Mouse (Mus musculus): ENCODE data around the gene Pde10a. TPM values are rescaled to one million over a fixed set of nuclear protein-coding genes. Genes with fewer than 3 reads are reported as not detected.

The Pde10a gene
- total and polyA plus RNA-seq, 3 experiments = 0.04 to 0.41 (median 0.21) TPM

DNA sequence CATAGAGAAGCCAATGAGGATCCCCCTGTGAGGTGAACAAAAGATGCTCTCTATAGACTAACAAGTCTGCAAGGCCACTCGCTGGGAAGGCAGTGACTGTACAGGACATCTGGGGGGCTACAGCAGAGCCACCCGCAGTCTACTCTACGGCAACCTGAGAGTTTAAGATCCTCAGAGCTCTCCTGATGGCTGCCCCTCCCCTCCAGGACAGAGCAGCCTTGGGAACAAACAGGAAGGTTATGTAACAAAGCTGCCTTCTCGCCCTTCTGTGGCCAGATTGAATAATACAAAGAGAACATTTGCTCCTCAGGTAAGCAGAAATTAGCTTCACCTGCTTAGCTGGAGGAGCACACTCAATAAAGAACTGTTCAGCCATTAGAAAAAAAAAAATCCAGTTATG is 7.4 kb downstream of the Pde10a start:
- no peak overlapping the region for H3K27ac ChIP-seq (ENCODE audit: insufficient read depth, low read depth)
- H3K36me3 ChIP-seq (replicated peaks in 1 of 2; ENCODE audit: control insufficient read depth in 1 of 2, insufficient read depth in 1 of 2, low read length in 1 of 2) = no peaks in the 10 kb centered on the region
- H3K4me2 ChIP-seq (ENCODE audit: insufficient read depth, low read depth, poor library complexity, severe bottlenecking) = no peak overlapping the region
- H3K9me3 ChIP-seq (replicated peaks; ENCODE audit: low read length) = no peaks in the 10 kb centered on the region
- H3K4me1 ChIP-seq (ENCODE audit: control insufficient read depth in 1 of 2, insufficient read depth in 2 of 2) = no peaks in the 10 kb centered on the region
- H3K79me2 ChIP-seq (replicated peaks; ENCODE audit: control insufficient read depth, extremely low read depth, insufficient read depth, poor library complexity, severe bottlenecking) = no peaks in the 10 kb centered on the region
- peaks cover 9% of the 10 kb centered on the region for H3K27me3 ChIP-seq (replicated peaks)
- DNase-seq (ENCODE audit: extremely low read depth) = no peak
- TF ChIP-seq MXI1 (IDR thresholded peaks at IDR 0.05; ENCODE audit: low read depth, low read length) = no peak
- no peak for TF ChIP-seq IRF4 (IDR thresholded peaks at IDR 0.05; ENCODE audit: low read depth, low read length)
- no peak for TF ChIP-seq POLR2AphosphoS2 (IDR thresholded peaks at IDR 0.05; ENCODE audit: low read depth, low read length)
- TF ChIP-seq RAD21 (IDR thresholded peaks at IDR 0.05; ENCODE audit: low read depth, low read length) = no peak
- no peak for TF ChIP-seq ZMIZ1 (IDR thresholded peaks at IDR 0.05; ENCODE audit: low read depth, low read length)
- TF ChIP-seq POLR2A (IDR thresholded peaks at IDR 0.05; ENCODE audit: low read depth, low read length) = no peak
- no peak for TF ChIP-seq PAX5 (IDR thresholded peaks at IDR 0.05; ENCODE audit: low read length)
- TF ChIP-seq CHD1 (IDR thresholded peaks at IDR 0.05; ENCODE audit: low read depth, low read length) = no peak
- no peak for TF ChIP-seq NELFE (IDR thresholded peaks at IDR 0.05; ENCODE audit: low read depth, low read length)
- TF ChIP-seq TBP (conservative IDR thresholded peaks at IDR 0.05; ENCODE audit: low read depth, low read length) = no peak
- dilution Hi-C loops (cut with MboI; ENCODE audit: extremely low pct_ligation_motif_present, extremely low pct_unique_long_range_greater_than_20kb, low sequenced_read_pairs) = no loop called here
- H3K4me3 ChIP-seq (replicated peaks in 1 of 3; ENCODE audit: low read depth in 2 of 3, low read length in 2 of 3, poor library complexity in 1 of 3) = no peak overlapping the region
- in situ Hi-C loops (cut with MboI; ENCODE audit: low pct_ligation_motif_present, low pct_unique_long_range_greater_than_20kb, low sequenced_read_pairs) = no loop called here
- H3K9ac ChIP-seq (ENCODE audit: insufficient read depth, low read depth) = no peak overlapping the region

DNA sequence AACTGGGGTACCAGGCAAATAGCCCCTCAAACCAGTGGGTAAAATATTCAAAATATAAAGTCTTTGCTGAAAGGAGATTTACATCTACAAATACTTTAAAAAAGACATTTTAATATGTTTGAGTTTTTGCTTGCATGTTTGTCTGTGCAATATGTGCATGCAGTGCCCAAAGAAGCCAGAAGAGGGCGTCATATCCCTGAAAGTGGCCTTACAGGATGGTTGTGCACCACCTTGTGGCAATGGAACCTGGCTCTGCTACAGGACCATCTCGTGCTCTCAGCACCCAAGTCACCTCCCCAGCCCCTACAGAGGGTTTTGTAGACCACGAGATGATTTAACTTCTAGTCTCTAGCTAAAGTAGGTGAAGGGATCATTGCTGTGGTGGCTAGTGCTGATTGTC is 8.7 kb downstream of the Pde10a start:
- no peak overlapping the region for H3K9ac ChIP-seq (ENCODE audit: insufficient read depth, low read depth)
- H3K27me3 ChIP-seq (replicated peaks) = peaks cover 7% of the 10 kb centered on the region
- H3K4me3 ChIP-seq (replicated peaks in 1 of 3; ENCODE audit: low read depth in 2 of 3, low read length in 2 of 3, poor library complexity in 1 of 3) = no peak overlapping the region
- dilution Hi-C loops (cut with MboI; ENCODE audit: extremely low pct_ligation_motif_present, extremely low pct_unique_long_range_greater_than_20kb, low sequenced_read_pairs) (no loop called here), in situ Hi-C loops (cut with MboI; ENCODE audit: low pct_ligation_motif_present, low pct_unique_long_range_greater_than_20kb, low sequenced_read_pairs) (no loop called here)
- no peak overlapping the region for H3K4me2 ChIP-seq (ENCODE audit: insufficient read depth, low read depth, poor library complexity, severe bottlenecking)
- H3K9me3 ChIP-seq (replicated peaks; ENCODE audit: low read length) = no peaks in the 10 kb centered on the region
- H3K27ac ChIP-seq (ENCODE audit: insufficient read depth, low read depth) = no peak overlapping the region
- H3K4me1 ChIP-seq (ENCODE audit: control insufficient read depth in 1 of 2, insufficient read depth in 2 of 2) = no peaks in the 10 kb centered on the region
- TF ChIP-seq TBP (conservative IDR thresholded peaks at IDR 0.05; ENCODE audit: low read depth, low read length) = no peak
- no peak for TF ChIP-seq TCF12 (IDR thresholded peaks at IDR 0.05; ENCODE audit: low read depth, low read length)
- no peak for TF ChIP-seq ZNF384 (IDR thresholded peaks at IDR 0.05; ENCODE audit: low read depth, low read length)
- TF ChIP-seq ZMIZ1 (IDR thresholded peaks at IDR 0.05; ENCODE audit: low read depth, low read length) = no peak
- no peak for TF ChIP-seq JUN (IDR thresholded peaks at IDR 0.05; ENCODE audit: insufficient read depth, low read depth, low read length)
- TF ChIP-seq CTCF (conservative IDR thresholded peaks at IDR 0.05 in 1 of 2, IDR thresholded peaks at IDR 0.05 in 1 of 2; ENCODE audit: low read depth in 2 of 2, low read length in 2 of 2) = peak; percentile 52 to 82; a peak in 3 of 4 replicates
- peak; percentile 8; the same call in 1 of the 2 replicates for TF ChIP-seq RAD21 (IDR thresholded peaks at IDR 0.05; ENCODE audit: low read depth, low read length)
- TF ChIP-seq SMC3 (IDR thresholded peaks at IDR 0.05; ENCODE audit: low read depth, low read length) = peak; percentile 55
- TF ChIP-seq PAX5 (IDR thresholded peaks at IDR 0.05; ENCODE audit: low read length) = no peak
- no peak for TF ChIP-seq CHD1 (IDR thresholded peaks at IDR 0.05; ENCODE audit: low read depth, low read length)
- peak; percentile 37 for DNase-seq (ENCODE audit: extremely low read depth)
- H3K36me3 ChIP-seq (replicated peaks in 1 of 2; ENCODE audit: control insufficient read depth in 1 of 2, insufficient read depth in 1 of 2, low read length in 1 of 2) = no peaks in the 10 kb centered on the region
- no peaks in the 10 kb centered on the region for H3K79me2 ChIP-seq (replicated peaks; ENCODE audit: control insufficient read depth, extremely low read depth, insufficient read depth, poor library complexity, severe bottlenecking)

Data from CH12.LX (cell line).